Mouse (Mus musculus): ENCODE results near the gene Grap. TPM values are rescaled to one million over a fixed set of nuclear protein-coding genes. Genes with fewer than 3 reads are reported as not detected.
A peak's percentile ranks its signal among the peaks of the same experiment; 100 is the strongest.

Gene Grap
- polyA plus RNA-seq, 1 experiment from 2014 or later, result 11.8 TPM

DNA sequence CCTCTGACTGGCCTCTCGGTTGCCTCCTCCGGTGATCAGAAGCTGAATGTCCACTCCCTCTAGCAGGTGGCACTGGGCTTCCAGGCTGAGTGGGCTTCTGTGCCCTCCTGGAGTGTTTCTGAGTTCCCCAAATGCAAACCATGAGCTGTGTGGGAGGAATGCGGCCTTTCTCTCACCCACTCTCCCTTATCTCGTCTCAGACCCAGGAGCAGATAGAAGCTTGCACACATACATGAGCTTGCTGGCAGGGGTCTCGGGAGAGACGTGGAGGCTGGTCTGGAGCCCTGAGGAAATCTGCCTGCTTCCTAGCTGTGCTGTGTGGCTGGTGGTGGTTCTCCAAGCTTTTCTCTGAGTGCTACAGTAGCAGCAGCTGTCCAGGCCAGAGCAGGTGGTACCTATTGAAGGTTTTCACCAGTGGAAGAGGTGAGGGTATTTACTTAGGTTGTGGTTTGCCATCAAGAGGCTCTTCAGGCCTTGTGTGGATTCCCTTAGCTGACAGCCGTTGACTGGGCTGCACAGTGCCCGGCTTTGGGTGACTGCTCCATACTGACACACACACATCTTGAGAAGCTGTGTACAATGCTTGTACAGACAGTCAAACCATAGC lies 32.2 kb downstream of the Grap start:
- peaks cover 32% of the 10 kb centered on the region for H3K27me3 ChIP-seq (ENCODE audit: insufficient read depth, poor library complexity, severe bottlenecking)
- peak overlapping the region; percentile 78; the same call in 1 of the 2 replicates for H3K27ac ChIP-seq
- no peaks in the 10 kb centered on the region for H3K36me3 ChIP-seq
- WGBS, result 38% methylated on average over 8 of the region's 8 CpGs
- peaks cover 69% of the 10 kb centered on the region for H3K4me1 ChIP-seq
- DNase-seq (ENCODE audit: low spot score), result no peak
- H3K4me3 ChIP-seq, result peak overlapping the region; percentile 65
- no peaks in the 10 kb centered on the region for H3K9me3 ChIP-seq

DNA sequence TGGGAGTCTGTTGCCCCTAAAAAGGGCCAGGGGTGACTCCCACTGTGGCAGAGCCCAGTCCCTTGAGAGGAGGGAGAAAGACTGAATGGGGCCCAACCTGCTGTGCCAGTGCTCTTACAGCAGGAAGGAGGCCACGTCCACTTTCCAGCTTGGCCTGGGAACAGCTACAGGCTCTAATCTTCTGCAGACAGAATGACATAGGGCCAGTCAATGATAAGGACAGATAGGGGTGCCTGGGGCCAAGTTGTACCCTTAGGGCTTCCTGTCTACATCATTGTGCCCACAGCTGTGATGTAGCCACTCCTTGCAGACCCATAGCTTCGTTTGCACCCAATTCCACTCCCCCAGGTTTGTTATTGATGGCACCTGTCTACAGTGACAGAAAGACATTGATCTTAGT lies 33.1 kb downstream of the Grap start:
- DNase-seq (ENCODE audit: low spot score), result no peak
- WGBS, result 16% methylated on average over 2 of the region's 2 CpGs
- Histone ChIP-seq H3K27me3 (ENCODE audit: insufficient read depth, poor library complexity, severe bottlenecking) (peaks cover 32% of the 10 kb centered on the region), H3K9me3 (no peaks in the 10 kb centered on the region), H3K4me1 (peaks cover 70% of the 10 kb centered on the region), H3K27ac (peak overlapping the region; percentile 72; the same call in 1 of the 2 replicates), H3K36me3 (no peaks in the 10 kb centered on the region), H3K4me3 (peak overlapping the region; percentile 65)

DNA sequence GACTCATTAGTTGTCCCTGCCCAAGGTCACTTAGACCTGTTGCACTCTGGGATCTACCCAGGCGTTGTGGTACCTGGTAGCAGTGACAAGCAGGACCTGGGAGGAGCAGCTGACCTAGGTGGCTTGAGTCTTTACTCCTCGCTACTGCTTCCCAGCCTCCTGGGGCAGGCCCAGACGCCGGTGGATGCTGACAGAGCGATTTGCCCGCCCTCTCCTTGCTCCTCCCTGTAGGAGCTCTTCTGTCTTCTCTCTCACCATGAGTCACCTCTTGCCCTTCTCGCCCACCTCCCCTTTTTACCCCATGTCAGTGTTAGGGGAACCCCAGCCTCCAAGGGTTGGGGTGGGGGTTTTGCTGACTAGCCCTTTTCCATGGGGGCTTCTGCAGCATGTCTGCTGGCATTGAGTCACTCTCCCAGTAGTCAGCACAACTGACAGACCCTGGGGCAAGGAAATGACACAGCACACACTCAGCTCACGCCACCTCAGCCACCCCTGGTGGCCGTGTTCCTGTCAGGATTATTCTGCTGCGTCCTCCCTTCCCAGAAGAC lies 33.9 kb downstream of the Grap start:
- no peak for DNase-seq (ENCODE audit: low spot score)
- Histone ChIP-seq H3K27me3 (ENCODE audit: insufficient read depth, poor library complexity, severe bottlenecking) (peaks cover 32% of the 10 kb centered on the region), H3K36me3 (peaks cover 3% of the 10 kb centered on the region; the same call in 1 of the 2 replicates), H3K4me3 (peak overlapping the region; percentile 27), H3K27ac (peak overlapping the region; percentile 72), H3K9me3 (no peaks in the 10 kb centered on the region), H3K4me1 (peaks cover 79% of the 10 kb centered on the region)
- 41% methylated on average over 10 of the region's 10 CpGs for WGBS

DNA sequence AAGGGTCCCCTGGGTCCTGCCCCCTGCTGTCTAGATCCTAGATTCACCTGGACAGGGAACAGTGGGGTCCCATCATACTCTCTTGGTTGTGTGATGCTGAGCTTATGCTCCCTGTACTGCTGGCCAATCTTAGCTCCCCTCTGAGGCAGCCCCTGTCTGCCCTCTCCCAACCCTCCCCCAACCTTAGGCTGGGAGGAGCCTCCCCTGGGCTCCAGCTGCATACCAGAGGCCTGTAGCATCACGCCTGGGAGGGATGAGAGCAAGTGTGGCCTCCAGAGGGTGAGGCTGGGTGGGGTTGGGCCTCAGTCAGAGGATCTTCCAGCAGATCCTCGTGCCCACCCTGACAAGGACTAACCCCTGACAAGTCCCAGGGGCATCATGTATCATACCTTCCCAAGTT lies 34.5 kb downstream of the Grap start:
- WGBS, result 30% methylated on average over 2 of the region's 2 CpGs
- peaks cover 3% of the 10 kb centered on the region; the same call in 1 of the 2 replicates for H3K36me3 ChIP-seq
- H3K27ac ChIP-seq, result peak overlapping the region; percentile 72
- H3K9me3 ChIP-seq, result no peaks in the 10 kb centered on the region
- peak overlapping the region; percentile 27; the same call in 1 of the 2 replicates for H3K4me3 ChIP-seq
- H3K4me1 ChIP-seq, result peaks cover 82% of the 10 kb centered on the region
- H3K27me3 ChIP-seq (ENCODE audit: insufficient read depth, poor library complexity, severe bottlenecking), result peaks cover 30% of the 10 kb centered on the region
- no peak for DNase-seq (ENCODE audit: low spot score)

DNA sequence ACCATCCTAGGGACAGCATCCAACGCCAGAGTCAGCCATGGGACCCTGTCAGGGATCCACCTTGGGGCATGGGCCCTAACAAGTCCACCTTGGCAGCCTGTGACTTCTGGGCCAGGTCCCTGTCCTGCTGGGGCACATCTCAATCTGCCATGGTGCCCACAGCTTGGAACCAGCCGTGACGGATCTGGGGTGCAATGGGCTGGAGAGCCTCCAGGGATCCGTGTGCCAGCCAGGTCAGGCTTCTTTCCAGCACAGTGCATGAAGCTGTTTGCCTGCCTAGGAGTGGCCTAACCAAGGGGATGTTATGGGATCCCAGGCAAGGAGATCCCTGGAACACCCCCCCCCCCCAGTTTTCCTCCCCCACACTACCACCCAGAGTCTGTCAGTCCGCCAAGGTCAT lies 39.9 kb downstream of the Grap start:
- H3K36me3 ChIP-seq, result peaks cover 15% of the 10 kb centered on the region; the same call in 1 of the 2 replicates
- no peaks in the 10 kb centered on the region for H3K27me3 ChIP-seq (ENCODE audit: insufficient read depth, poor library complexity, severe bottlenecking)
- no peak overlapping the region for H3K27ac ChIP-seq
- H3K4me3 ChIP-seq, result no peak overlapping the region
- 81% methylated on average over 5 of the region's 5 CpGs for WGBS
- no peak for DNase-seq (ENCODE audit: low spot score)
- H3K4me1 ChIP-seq, result peaks cover 50% of the 10 kb centered on the region
- no peaks in the 10 kb centered on the region for H3K9me3 ChIP-seq

DNA sequence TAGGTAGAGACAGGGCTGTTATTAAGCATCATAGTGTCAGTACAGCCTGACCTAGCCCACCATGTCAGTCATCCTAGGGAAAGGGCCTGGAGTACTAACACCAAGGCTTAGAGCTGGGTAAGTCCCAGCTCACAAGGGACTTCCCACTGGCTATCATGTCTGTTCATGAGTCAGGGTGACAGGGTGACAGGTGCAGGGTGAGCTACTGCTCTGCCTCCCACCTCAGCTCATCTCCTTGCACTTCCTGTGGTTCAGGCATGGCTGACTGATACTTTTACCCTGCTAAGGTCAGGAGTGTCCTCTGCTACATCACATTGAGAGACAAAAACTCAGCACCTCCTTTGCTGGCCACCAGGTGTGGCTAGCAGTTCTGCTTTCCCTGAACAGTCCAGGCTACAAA lies 45.8 kb downstream of the Grap start:
- Histone ChIP-seq H3K36me3 (peaks cover 40% of the 10 kb centered on the region), H3K27ac (no peak overlapping the region), H3K9me3 (no peaks in the 10 kb centered on the region), H3K27me3 (ENCODE audit: insufficient read depth, poor library complexity, severe bottlenecking) (no peaks in the 10 kb centered on the region), H3K4me1 (peaks cover 16% of the 10 kb centered on the region; the same call in 1 of the 2 replicates), H3K4me3 (no peak overlapping the region)
- no peak for DNase-seq (ENCODE audit: low spot score)

DNA sequence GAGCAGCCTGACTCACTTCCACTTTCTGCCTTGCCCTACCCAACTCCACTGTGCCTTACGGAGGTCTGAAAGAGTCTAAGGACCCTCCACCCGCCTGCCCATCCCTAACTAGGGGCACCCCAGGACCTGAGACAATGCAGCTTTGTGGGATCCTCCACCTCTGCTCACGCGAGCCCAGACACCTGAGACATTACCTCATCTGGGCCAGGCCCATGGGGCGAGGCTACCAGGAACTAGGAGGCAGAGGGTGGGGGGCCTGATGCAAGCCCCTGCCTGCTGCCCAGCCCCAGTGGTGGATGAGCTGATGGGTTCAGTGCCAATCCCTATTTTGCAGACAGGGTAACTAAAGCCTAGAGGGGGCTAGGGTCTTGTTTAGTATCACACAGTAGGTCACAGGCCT lies 46.4 kb downstream of the Grap start:
- DNase-seq (ENCODE audit: low spot score), result no peak
- Histone ChIP-seq H3K36me3 (peaks cover 40% of the 10 kb centered on the region), H3K4me3 (no peak overlapping the region), H3K27ac (no peak overlapping the region), H3K9me3 (no peaks in the 10 kb centered on the region), H3K4me1 (peaks cover 16% of the 10 kb centered on the region; the same call in 1 of the 2 replicates), H3K27me3 (ENCODE audit: insufficient read depth, poor library complexity, severe bottlenecking) (no peaks in the 10 kb centered on the region)
- WGBS, result 85% methylated on average over 5 of the region's 5 CpGs

DNA sequence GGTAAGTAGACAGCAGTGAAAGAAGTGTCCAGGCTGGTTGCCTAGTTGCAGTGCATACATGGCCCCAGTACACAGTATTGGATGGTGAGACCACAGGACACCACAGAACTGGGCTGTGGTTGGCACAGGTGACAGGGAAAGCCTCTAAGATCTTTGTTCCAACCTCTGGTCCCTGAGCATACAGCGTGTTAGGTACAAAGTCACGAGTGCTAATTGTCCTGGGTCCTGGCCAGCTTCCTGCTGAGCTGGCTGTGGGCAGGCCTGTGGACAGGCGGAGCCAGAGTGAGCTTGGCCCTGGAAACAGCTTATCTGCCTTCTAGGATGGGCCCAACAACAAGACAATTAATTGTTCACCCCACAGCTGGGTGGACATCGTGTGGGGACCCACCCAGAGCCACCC lies 46.9 kb downstream of the Grap start:
- no peak overlapping the region for H3K4me3 ChIP-seq
- peaks cover 36% of the 10 kb centered on the region for H3K36me3 ChIP-seq
- DNase-seq (ENCODE audit: low spot score), result no peak
- peaks cover 16% of the 10 kb centered on the region; the same call in 1 of the 2 replicates for H3K4me1 ChIP-seq
- H3K27ac ChIP-seq, result 0 out of 2 replicates have a peak overlapping the region, but pooled peaks have one; percentile 18
- no peaks in the 10 kb centered on the region for H3K9me3 ChIP-seq
- H3K27me3 ChIP-seq (ENCODE audit: insufficient read depth, poor library complexity, severe bottlenecking), result no peaks in the 10 kb centered on the region
- 62% methylated on average over 4 of the region's 4 CpGs for WGBS

DNA sequence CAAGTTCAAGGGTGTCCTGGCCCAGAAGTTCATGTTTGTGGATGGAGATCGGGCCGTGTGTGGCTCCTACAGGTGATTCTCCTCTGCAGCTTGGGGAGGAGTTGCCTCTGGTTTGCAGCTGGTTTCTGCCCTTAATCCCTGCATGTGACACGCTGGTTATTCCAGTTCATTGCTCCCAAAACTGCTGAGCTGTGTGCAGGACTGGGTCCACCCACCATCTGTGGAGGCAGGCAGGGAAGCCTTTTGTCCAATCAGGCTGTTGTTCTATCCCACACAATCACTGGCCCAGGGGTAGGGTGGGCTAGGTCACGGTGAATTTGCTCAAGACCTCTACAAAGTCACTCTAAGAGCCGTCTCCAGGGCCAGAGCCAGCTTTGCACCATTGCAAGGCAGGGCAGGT lies 48.6 kb downstream of the Grap start:
- Histone ChIP-seq H3K4me3 (no peak overlapping the region), H3K36me3 (peaks cover 31% of the 10 kb centered on the region), H3K9me3 (no peaks in the 10 kb centered on the region), H3K4me1 (peaks cover 21% of the 10 kb centered on the region), H3K27me3 (ENCODE audit: insufficient read depth, poor library complexity, severe bottlenecking) (no peaks in the 10 kb centered on the region), H3K27ac (no peak overlapping the region)
- no peak for DNase-seq (ENCODE audit: low spot score)
- WGBS, result 83% methylated on average over 5 of the region's 5 CpGs

DNA sequence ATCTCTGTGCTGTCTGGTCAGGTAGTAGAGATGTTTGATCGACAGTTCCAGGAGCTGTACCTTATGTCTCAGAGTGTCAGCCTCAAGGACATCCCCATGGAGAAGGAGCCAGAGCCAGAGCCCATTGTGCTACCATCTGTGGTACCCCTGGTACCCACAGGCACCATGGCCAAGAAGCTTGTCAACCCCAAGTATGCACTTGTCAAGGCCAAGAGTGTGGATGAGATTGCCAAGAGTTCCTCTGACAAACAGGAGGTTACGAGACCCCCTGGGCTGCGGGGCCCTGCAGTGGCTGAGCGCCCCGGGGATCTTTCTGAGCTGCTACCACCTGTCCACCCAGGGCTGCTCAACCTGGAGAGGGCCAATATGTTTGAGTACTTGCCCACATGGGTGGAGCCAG lies 49.4 kb downstream of the Grap start:
- H3K4me1 ChIP-seq, result peaks cover 20% of the 10 kb centered on the region
- H3K9me3 ChIP-seq, result no peaks in the 10 kb centered on the region
- 84% methylated on average over 5 of the region's 5 CpGs for WGBS
- H3K27ac ChIP-seq, result no peak overlapping the region
- no peak overlapping the region for H3K4me3 ChIP-seq
- H3K36me3 ChIP-seq, result peaks cover 34% of the 10 kb centered on the region
- DNase-seq (ENCODE audit: low spot score), result no peak
- no peaks in the 10 kb centered on the region for H3K27me3 ChIP-seq (ENCODE audit: insufficient read depth, poor library complexity, severe bottlenecking)

DNA sequence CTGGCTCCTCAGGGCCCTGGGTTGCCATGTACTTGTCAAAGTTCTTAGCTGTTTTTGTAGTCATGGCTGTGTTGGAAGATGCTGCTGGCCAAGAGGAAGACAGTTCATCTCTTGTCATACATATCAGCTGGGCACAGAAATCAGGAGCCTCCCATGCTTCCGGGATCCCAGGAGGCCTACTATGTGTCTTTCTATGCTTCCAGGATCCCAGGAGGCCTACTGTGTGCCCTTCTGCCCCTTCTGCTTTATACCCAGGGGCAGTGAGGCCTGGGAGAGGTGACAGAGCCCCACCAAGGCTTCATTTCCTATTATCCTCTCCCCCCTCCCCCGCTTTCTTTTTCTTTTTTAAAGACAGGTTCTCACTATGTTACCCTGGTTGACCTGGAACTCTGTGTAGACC lies 52.5 kb downstream of the Grap start:
- Histone ChIP-seq H3K27ac (no peak overlapping the region), H3K4me3 (no peak overlapping the region), H3K9me3 (no peaks in the 10 kb centered on the region), H3K4me1 (peaks cover 19% of the 10 kb centered on the region), H3K36me3 (peaks cover 30% of the 10 kb centered on the region), H3K27me3 (ENCODE audit: insufficient read depth, poor library complexity, severe bottlenecking) (no peaks in the 10 kb centered on the region)
- no peak for DNase-seq (ENCODE audit: low spot score)
- 71% methylated on average over 2 of the region's 2 CpGs for WGBS

DNA sequence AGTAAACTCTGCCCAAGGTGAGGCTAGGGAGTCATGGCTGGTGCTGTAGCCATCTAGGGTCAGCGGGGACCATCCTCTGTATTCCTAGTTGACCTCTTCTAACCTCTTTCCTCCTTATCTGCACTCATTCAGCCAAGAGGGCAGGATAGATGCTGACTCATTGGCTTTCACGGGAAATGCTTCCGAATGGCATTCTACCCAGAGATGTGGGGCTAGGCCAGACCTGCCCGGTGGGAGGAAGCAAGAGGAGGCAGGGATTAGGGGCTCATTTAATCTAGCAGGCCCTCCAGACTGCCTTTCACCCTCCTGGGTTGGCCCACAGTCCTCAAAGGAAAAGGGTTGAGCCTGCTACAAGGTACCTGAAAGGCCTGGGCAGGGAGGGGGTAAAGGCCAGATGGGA lies 53.2 kb downstream of the Grap start:
- peaks cover 3% of the 10 kb centered on the region; the same call in 1 of the 2 replicates for H3K27me3 ChIP-seq (ENCODE audit: insufficient read depth, poor library complexity, severe bottlenecking)
- H3K9me3 ChIP-seq, result no peaks in the 10 kb centered on the region
- H3K4me3 ChIP-seq, result no peak overlapping the region
- WGBS, result 32% methylated on average over 4 of the region's 4 CpGs
- no peak for DNase-seq (ENCODE audit: low spot score)
- no peak overlapping the region; the same call in 1 of the 2 replicates for H3K27ac ChIP-seq
- peaks cover 27% of the 10 kb centered on the region for H3K36me3 ChIP-seq
- peaks cover 19% of the 10 kb centered on the region for H3K4me1 ChIP-seq

DNA sequence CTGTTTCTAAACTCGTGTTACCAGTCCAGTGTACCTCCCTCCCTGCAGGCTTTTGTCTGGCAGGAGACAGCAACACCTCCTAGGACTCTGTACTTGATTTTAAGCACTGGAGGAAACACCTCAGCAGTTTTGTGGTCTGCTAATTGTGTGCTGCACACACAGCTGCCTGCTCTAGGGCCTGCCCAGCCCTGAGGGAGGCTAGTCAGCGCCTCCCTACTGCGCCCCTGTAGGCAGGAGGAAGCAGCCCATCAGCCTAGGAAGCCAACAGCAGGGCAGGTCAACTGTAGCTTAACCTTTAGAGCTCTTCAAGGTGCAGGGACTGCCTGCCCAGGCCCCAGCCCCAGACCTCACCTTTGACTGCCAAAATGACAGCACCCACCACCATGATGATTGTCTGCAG lies 55.9 kb downstream of the Grap start:
- WGBS, result 52% methylated on average over 3 of the region's 3 CpGs
- Histone ChIP-seq H3K9me3 (no peaks in the 10 kb centered on the region), H3K27me3 (ENCODE audit: insufficient read depth, poor library complexity, severe bottlenecking) (peaks cover 23% of the 10 kb centered on the region; the same call in 1 of the 2 replicates), H3K4me3 (no peak overlapping the region), H3K4me1 (peaks cover 27% of the 10 kb centered on the region), H3K36me3 (peaks cover 8% of the 10 kb centered on the region), H3K27ac (no peak overlapping the region; the same call in 1 of the 2 replicates)
- DNase-seq (ENCODE audit: low spot score), result no peak

All from heart, embryonic 10.5 days (tissue).